Mouse (Mus musculus) liver, adult 2 months (tissue): ENCODE data around the gene Rab11fip5. TPM values are rescaled to one million over a fixed set of nuclear protein-coding genes. Genes with fewer than 3 reads are reported as not detected.
A peak's percentile ranks its signal among the peaks of the same experiment; 100 is the strongest.

Experiments
- DNase-seq: peaks from one replicate; pipeline ENCODE4 v3.0.0-alpha.2; 2011; ENCODE audit warnings: low read depth, low spot score; ENCODE audit errors: extremely low read depth
- H3K27ac ChIP-seq: fragments of 200-500 bp; replicated peaks from 2 replicates; pipeline ENCODE4 v1.5.1; 2012; ENCODE audit warnings: low read depth, mild to moderate bottlenecking, control low read depth, inconsistent platforms, low read length; ENCODE audit not compliant: insufficient read depth
- H3K27me3 ChIP-seq: fragments of 200-500 bp; 2 replicates; pipeline ENCODE4 v1.6.1; 2012; ENCODE audit warnings: mild to moderate bottlenecking, moderate library complexity, low read length, inconsistent platforms; ENCODE audit not compliant: control insufficient read depth, insufficient read depth
- H3K36me3 ChIP-seq: fragments of 200-500 bp; 2 replicates; pipeline ENCODE4 v1.6.1; 2012; ENCODE audit warnings: low read length, inconsistent platforms; ENCODE audit not compliant: control insufficient read depth, insufficient read depth
- H3K4me1 ChIP-seq: fragments of 200-500 bp; 2 replicates; pipeline ENCODE4 v1.6.1; 2011; ENCODE audit warnings: low read length; ENCODE audit not compliant: control insufficient read depth, insufficient read depth
- H3K4me3 ChIP-seq: fragments of 200-500 bp; 2 replicates; pipeline ENCODE4 v1.5.1; 2011; ENCODE audit warnings: low read depth, mild to moderate bottlenecking, control low read depth, low read length, moderate library complexity; ENCODE audit not compliant: insufficient read depth
- H3K79me2 ChIP-seq: fragments of 200-500 bp; 2 replicates; pipeline ENCODE4 v1.6.1; 2012; ENCODE audit warnings: inconsistent platforms, mild to moderate bottlenecking, low read length, moderate library complexity; ENCODE audit not compliant: control insufficient read depth, insufficient read depth
- H3K9ac ChIP-seq: fragments of 200-500 bp; 2 replicates; pipeline ENCODE4 v1.6.1; 2012; ENCODE audit warnings: low read depth, mild to moderate bottlenecking, control low read depth, inconsistent platforms, low read length
- CTCF ChIP-seq: fragments of 200-500 bp; IDR thresholded peaks from 2 replicates; pipeline ENCODE4 v1.5.1; 2011; ENCODE audit warnings: low read depth, low read length, control low read depth
- POLR2A ChIP-seq: fragments of 200-500 bp; IDR thresholded peaks from 2 replicates; pipeline ENCODE4 v1.6.1; 2011; ENCODE audit warnings: low read length, control low read depth; ENCODE audit not compliant: insufficient read depth; ENCODE audit errors: extremely low read depth
- WGBS: fragments of 180-500 bp; shearing (Covaris S2); methylation state at CpG from one replicate; pipeline ENCODE4 v1.1.7; 2018; 5-methylcytosine and 5-hydroxymethylcytosine counted together
- polyA plus RNA-seq: library from polyadenylated mRNA; depleted of rRNA; stranded (reverse); fragments of >200 nt; gene quantifications from 2 replicates; pipeline ENCODE4 v1.2.3, GENCODE M21; 2012
- total RNA-seq: library from RNA; depleted of rRNA; stranded (reverse); fragments of >200 nt; gene quantifications from 2 replicates; pipeline ENCODE4 v1.2.3, GENCODE M21; 2014

Rab11fip5 gene
- total and polyA plus RNA-seq, 2 experiments = 0.46 to 1.4 TPM

DNA sequence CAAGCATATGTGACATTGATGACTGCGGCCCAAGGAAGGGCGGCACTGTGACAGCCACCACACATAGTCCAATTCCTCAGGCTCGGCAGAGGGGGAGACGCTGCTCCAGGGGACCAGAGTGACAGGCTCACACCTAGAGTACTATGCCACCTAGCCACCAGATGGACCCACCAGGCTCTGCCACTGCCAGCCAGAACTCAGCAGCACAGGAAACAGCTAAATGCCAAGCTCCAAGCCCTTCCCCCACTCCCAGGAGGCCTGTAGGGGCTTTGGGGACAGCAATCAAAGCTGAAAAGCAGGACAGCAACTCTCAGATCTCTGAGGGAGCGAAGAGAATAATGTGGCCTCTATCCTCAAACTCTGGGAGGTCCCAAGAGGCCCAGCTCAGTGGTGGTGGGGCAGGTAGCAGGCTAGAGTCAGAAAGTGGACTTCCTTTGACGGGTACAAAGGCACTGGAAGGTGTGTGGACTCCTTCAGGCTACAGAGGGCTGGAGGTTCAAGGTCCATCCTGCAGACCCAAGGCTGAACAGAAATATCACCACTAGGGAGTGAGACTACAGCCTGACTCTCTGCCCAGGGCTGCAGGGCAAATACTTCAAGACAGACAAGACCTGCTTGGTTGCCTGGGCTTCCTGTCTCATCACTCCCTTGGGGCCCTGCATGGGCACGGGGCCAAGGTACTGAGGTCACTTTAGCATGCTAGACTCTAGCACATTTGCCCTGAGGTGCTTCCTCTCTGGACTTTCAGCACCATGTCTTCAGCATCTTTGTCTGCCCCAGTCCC is 78.9 kb downstream of the Rab11fip5 start:
- 80% methylated on average over 7 of the region's 7 CpGs for WGBS
- no peaks in the 10 kb centered on the region for H3K27me3 ChIP-seq
- H3K36me3 ChIP-seq = 0 out of 2 replicates have a peak, but pooled peaks cover 3% of the 10 kb centered on the region
- DNase-seq = peak; percentile 28
- no peaks in the 10 kb centered on the region for H3K79me2 ChIP-seq
- TF ChIP-seq POLR2A (no peak), CTCF (no peak)
- H3K4me3 ChIP-seq = no peak overlapping the region
- H3K27ac ChIP-seq = no peak overlapping the region
- peaks cover 8% of the 10 kb centered on the region for H3K4me1 ChIP-seq
- H3K9ac ChIP-seq = no peak overlapping the region

DNA sequence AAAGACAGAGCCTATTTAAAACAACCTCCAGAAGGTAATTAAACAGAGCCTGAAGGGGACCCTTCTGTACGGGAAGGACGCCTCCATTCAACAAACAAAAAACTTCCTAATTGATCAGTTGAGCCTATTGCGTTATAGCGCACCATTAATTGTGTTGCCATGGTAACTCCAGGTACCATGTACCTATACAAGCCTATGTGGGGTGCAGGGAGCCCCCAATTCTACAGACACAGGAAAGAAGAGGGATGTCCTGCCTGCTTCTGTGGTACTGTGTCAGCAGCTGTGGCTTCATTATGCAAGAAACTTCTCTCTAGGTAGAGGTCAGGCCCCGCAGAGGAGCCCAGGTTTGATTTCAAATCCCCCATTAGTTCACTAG is 80.4 kb downstream of the Rab11fip5 start:
- peak overlapping the region; percentile 69 for H3K27ac ChIP-seq
- TF ChIP-seq CTCF (no peak), POLR2A (no peak)
- 76% methylated on average over 5 of the region's 5 CpGs for WGBS

GRCm38 (mm10) chr6:85293255-85294003 is 81.0 kb downstream of the Rab11fip5 start:
- Histone ChIP-seq H3K4me1 (peaks cover 8% of the 10 kb centered on the region), H3K79me2 (no peaks in the 10 kb centered on the region), H3K27ac (peak overlapping the region; percentile 69), H3K36me3 (no peaks in the 10 kb centered on the region), H3K9ac (no peak overlapping the region), H3K27me3 (no peaks in the 10 kb centered on the region), H3K4me3 (no peak overlapping the region)
- no peak for TF ChIP-seq CTCF
- no peak for TF ChIP-seq POLR2A
- WGBS = 12% methylated on average over 10 of the region's 10 CpGs
- peak; percentile 91 for DNase-seq

More for the DNA sequence above, 80.4 kb downstream of the Rab11fip5 start:
- Histone ChIP-seq H3K4me3 (no peak overlapping the region), H3K36me3 (0 out of 2 replicates have a peak, but pooled peaks cover 3% of the 10 kb centered on the region), H3K9ac (no peak overlapping the region), H3K4me1 (peaks cover 8% of the 10 kb centered on the region), H3K79me2 (no peaks in the 10 kb centered on the region), H3K27me3 (no peaks in the 10 kb centered on the region)
- DNase-seq = no peak

GRCm38 (mm10) chr6:85290869-85291824 is 83.3 kb downstream of the Rab11fip5 start:
- no peak overlapping the region for H3K4me3 ChIP-seq
- H3K27ac ChIP-seq = no peak overlapping the region
- no peaks in the 10 kb centered on the region for H3K36me3 ChIP-seq
- TF ChIP-seq POLR2A (no peak), CTCF (peak; percentile 59)
- H3K79me2 ChIP-seq = no peaks in the 10 kb centered on the region
- H3K4me1 ChIP-seq = peaks cover 8% of the 10 kb centered on the region
- no peaks in the 10 kb centered on the region for H3K27me3 ChIP-seq
- WGBS = 81% methylated on average over 16 of the region's 16 CpGs
- H3K9ac ChIP-seq = no peak overlapping the region
- DNase-seq = peak; percentile 48

DNA sequence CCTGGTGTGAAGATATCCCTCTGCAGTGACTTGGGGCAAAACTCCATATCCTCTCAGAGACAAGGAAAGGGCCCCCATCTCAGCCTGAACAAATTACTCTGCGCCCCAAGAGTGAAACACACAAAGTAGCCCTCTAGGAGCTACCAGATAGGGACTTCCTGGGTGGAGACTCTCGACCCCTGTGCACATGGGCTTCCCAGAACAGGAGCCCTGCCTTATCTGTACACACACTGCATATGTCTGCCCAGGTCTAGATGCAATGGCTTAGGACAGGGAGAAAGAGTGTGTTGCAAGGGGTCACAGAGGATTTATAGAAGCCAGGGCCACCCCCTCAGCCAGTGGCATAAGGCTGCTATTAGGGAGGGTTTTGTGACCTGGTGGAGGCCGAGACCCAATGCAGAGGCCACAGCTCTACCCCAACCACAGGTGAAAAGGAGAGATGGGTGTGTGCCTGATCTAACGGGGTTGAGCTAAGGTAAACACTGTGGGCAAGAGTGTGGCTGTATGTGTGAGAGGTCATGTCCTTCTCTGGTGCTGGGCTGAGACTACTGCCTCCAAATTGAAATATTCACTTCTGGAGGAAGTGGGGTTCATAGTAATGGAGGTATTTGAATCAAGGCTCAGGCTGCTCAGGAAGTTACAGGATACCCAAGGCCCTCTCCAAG is 86.1 kb downstream of the Rab11fip5 start:
- TF ChIP-seq CTCF (no peak), POLR2A (no peak)
- Histone ChIP-seq H3K9ac (no peak overlapping the region), H3K36me3 (0 out of 2 replicates have a peak, but pooled peaks cover 2% of the 10 kb centered on the region), H3K4me3 (no peak overlapping the region), H3K27me3 (no peaks in the 10 kb centered on the region), H3K4me1 (peaks cover under 1% of the 10 kb centered on the region; the same call in 1 of the 2 replicates), H3K27ac (no peak overlapping the region), H3K79me2 (no peaks in the 10 kb centered on the region)
- 76% methylated on average over 4 of the region's 4 CpGs for WGBS
- DNase-seq = no peak
